Mouse (Mus musculus): ENCODE data around the gene Lyl1.

Gene Lyl1

GRCm38 (mm10) chr8:84722850-84723570, 21.8 kb downstream of the Lyl1 start, which contains the start of gene G430095P16Rik:
TSS of gene G430095P16Rik (plus strand) at chr8:84723007.
- no peak for DNase-seq (ENCODE audit: low spot score in 2 of 2)

GRCm38 (mm10) chr8:84723571-84723900, 22.3 kb downstream of the Lyl1 start:
- no peak for DNase-seq (ENCODE audit: low spot score in 2 of 2)

DNA sequence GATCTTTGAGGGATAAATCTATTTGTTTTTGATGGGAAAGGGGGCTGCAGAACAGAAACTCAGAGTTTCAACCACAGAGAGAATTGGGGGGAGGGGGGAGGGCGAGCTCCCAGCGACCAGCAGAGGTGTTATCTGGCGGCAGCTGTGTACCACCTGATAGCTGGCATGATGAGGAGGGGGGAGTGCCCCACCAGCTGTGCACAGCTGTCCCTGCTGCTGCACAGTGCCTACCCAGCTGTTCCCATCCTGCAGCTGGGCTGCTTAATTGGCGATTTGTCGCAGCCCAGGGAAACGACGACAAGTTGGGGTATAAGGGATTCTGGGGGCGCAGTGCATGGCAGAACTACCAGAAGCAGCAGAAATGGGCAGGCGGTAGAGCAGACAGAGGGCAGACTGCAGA, 23.4 kb downstream of the Lyl1 start:
- no peak for DNase-seq (ENCODE audit: low spot score in 2 of 2)

GRCm38 (mm10) chr8:84725246-84725940, 24.1 kb downstream of the Lyl1 start:
- no peak for DNase-seq (ENCODE audit: low spot score in 2 of 2)

DNA sequence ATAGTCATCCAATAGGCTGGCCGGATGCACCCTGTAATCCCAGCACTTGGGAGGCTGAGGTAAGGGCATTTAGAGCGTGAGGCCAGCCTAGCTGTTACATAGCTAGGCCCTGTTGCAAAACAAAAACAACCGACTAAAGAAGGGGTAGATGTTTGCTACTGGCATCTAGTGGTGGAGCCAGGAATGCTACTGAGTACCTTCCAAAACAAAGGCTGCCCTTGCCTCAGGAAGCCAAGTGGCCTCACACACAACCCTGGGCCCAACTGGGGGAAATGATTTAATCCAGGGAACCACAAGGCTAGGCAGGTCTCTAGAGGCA, 24.6 kb downstream of the Lyl1 start:
- no peak for DNase-seq (ENCODE audit: low spot score in 2 of 2)

GRCm38 (mm10) chr8:84728474-84728873, 27.2 kb downstream of the Lyl1 start:
- DNase-seq (ENCODE audit: low spot score in 2 of 2), result no peak

GRCm38 (mm10) chr8:84729921-84730362, 28.7 kb downstream of the Lyl1 start:
- DNase-seq (ENCODE audit: low spot score in 2 of 2), result no peak

- DNase-seq (ENCODE audit: low spot score in 2 of 2), result no peak
These were observed 29.5 kb downstream of the Lyl1 start for GRCm38 (mm10) chr8:84730541-84731370.

- no peak for DNase-seq (ENCODE audit: low spot score in 2 of 2)
These were observed 30.3 kb downstream of the Lyl1 start for GRCm38 (mm10) chr8:84731371-84732177.

DNA sequence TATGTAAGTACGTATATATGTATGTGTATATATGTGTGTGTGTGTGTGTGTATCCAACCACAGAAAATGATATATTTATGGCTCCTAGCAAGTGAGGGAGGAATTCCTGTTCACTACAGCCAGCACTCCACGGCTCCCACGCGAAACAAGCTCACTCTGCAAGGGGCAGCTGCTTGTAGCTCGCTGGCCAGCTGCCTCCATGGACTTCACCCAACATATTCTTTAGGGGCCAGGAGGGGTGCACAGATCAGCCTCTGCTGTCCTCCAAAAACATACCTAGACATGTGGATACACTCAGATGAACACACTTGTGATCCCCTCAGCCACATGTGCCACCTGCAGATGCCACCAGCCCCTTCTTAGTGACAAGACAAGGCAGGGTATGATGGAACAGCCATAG, 31.3 kb downstream of the Lyl1 start:
- no peak for DNase-seq (ENCODE audit: low spot score in 2 of 2)

GRCm38 (mm10) chr8:84732996-84733395, 31.7 kb downstream of the Lyl1 start:
- no peak for DNase-seq (ENCODE audit: low spot score in 2 of 2)

DNA sequence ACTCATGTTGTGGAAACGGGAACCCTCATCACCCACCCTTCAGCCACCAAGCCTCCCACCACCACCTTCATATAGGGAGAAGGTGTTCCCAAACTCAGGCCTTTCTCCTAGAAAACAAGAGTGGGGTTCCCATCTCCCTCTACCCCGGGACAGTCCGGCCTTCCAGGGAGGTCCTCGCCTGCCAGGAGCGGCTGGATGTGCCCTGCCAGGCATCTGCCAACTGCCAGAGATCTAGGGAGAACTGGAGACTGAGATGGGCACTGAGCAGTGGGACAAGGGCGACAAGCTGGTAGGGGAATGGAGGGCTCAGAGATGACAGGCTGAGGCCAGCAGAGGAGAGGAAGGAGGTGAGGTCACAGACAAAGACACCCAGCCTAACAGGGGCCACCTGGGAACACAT, 32.7 kb downstream of the Lyl1 start:
- no peak for DNase-seq (ENCODE audit: low spot score in 2 of 2)

- no peak for DNase-seq (ENCODE audit: low spot score in 2 of 2)
These were observed 33.4 kb downstream of the Lyl1 start for GRCm38 (mm10) chr8:84734680-84735079.

GRCm38 (mm10) chr8:84735597-84735996, 34.3 kb downstream of the Lyl1 start:
- DNase-seq (ENCODE audit: low spot score in 2 of 2), result no peak

DNA sequence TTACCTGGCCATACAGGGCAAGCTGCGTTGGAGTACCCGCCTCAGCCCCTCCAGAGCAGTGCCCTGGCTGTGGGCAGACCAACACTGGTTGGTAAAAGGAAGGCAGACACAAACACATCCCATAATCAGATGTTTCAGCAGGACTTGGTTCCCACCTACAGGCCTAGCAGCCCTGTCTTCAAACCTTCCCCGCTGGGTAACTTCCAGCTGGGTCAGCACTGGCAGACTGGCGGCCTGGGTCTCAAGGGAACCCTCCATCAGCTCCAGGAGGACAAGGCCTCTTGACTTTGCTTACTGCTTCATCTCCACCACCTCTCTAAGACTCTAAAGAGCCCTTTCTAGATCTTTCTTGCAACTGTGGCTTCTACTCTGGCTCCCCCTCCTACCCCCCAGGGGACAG, 35.3 kb downstream of the Lyl1 start:
- DNase-seq (ENCODE audit: low spot score in 2 of 2), result no peak

GRCm38 (mm10) chr8:84737608-84738007, 36.4 kb downstream of the Lyl1 start:
- DNase-seq (ENCODE audit: low spot score in 2 of 2), result peak in 1 of 2 experiments; percentile 75

- no peak for DNase-seq (ENCODE audit: low spot score in 2 of 2)
These were observed 37.0 kb downstream of the Lyl1 start for GRCm38 (mm10) chr8:84738266-84738665.

DNA sequence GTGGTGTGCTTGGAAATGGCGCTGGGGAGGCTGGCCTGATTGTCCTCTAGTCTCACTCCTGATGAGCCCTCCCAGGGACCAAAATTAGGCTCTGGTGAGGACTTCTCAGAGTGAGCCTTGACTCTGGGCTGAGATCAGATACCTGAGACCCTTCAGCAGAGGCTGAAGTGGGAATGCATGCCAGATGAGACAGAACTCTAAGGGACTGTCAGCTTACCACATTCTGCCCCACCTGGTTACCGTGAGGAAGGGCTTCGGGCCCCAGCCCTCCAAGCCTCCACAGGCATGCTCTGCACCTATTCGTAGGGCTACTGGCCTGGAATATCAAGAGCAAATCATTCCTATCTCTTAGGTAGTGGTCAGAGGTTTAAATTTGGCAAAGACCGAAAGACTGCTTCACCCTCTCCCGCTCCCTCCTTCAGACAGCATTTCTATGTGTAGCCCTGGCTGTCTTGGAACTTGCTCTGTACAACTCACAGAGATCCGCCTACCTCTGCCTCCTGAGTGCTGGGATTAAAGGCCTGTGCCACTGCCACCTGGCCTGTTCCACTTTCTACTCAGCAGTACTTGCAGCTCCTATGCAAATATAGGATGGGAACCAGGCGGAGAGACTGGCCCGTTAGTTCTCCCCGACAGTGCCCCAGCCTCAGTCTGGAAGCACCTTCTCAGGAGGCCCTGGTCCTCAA, 37.6 kb downstream of the Lyl1 start:
- DNase-seq (ENCODE audit: low spot score in 2 of 2), result no peak

GRCm38 (mm10) chr8:84739401-84739742, 38.1 kb downstream of the Lyl1 start:
- DNase-seq (ENCODE audit: low spot score in 2 of 2), result no peak

- no peak for DNase-seq (ENCODE audit: low spot score in 2 of 2)
These were observed 39.9 kb downstream of the Lyl1 start for GRCm38 (mm10) chr8:84740895-84741843.

Measured in frontal cortex, postnatal 14 days (tissue).